In the genomic region with DNA sequence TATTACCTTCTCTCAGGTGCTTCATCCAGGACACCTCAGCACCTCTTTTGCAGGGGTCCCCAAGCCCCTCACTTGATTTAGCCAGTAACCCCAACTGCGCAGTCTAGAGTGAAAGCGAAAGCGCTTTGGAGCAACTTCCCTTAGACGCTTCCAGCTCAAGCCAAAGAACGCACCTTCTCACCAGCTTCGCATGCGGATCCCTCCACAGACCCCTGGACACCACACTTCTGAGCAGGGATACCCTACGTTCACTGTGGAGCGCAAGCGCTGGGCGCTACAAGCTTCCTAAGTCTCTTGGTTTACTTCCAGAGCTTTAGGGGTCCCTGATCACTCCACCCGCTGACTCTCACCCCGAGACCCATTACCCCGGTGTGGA, we compare ENCODE assay signal across 7 mouse cellular contexts. TPM values are rescaled to one million over a fixed set of nuclear protein-coding genes. Genes with fewer than 3 reads are reported as not detected.
A peak's percentile ranks its signal among the peaks of the same experiment; 100 is the strongest.
DNase-seq lines count a peak whose midpoint lies in the region; ATAC-seq and TF ChIP-seq lines count a peak whose summit lies in the region.

No protein-coding gene starts in this region.

- peak overlapping the region; percentile 42 for H3ac ChIP-seq in C2C12 (ENCODE audit: control insufficient read depth, insufficient read length, low read depth)

- peak overlapping the region; percentile 98 for H3K27ac ChIP-seq in CH12.LX (ENCODE audit: insufficient read depth, low read depth)
- 0 out of 2 replicates have a peak overlapping the region, but pooled peaks have one; percentile 27 for H3K27ac ChIP-seq in heart, embryonic 15.5 days

- no peaks in the 10 kb centered on the region for H3K79me3 ChIP-seq in C2C12 (ENCODE audit: low read depth)

- H3K4me2 ChIP-seq in CH12.LX (ENCODE audit: insufficient read depth, low read depth, poor library complexity, severe bottlenecking) = peak overlapping the region; percentile 63; the same call in 1 of the 2 replicates
- H3K4me2 ChIP-seq in heart, embryonic 15.5 days = peak overlapping the region; percentile 91

- H3K36me3 ChIP-seq in C2C12 (ENCODE audit: control insufficient read depth, insufficient read depth) (no peaks in the 10 kb centered on the region), CH12.LX (replicated peaks in 1 of 2; ENCODE audit: control insufficient read depth in 1 of 2, insufficient read depth in 1 of 2, low read length in 1 of 2) (peaks cover 46 to 61% of the 10 kb centered on the region in 2 experiments)
- H3K36me3 ChIP-seq in heart, embryonic 15.5 days = no peaks in the 10 kb centered on the region

- H3K9me3 ChIP-seq in CH12.LX (replicated peaks; ENCODE audit: low read length) = no peaks in the 10 kb centered on the region
- no peaks in the 10 kb centered on the region for H3K9me3 ChIP-seq in heart, embryonic 15.5 days (replicated peaks)

- no peak for TF ChIP-seq POLR2A in CH12.LX (IDR thresholded peaks at IDR 0.05; ENCODE audit: low read depth, low read length)

- no peak for TF ChIP-seq RAD21 in CH12.LX (IDR thresholded peaks at IDR 0.05; ENCODE audit: low read depth, low read length)

- TF ChIP-seq CTCF in C2C12 (IDR thresholded peaks at IDR 0.05; ENCODE audit: control insufficient read depth, insufficient read depth, insufficient read length) (no peak), CH12.LX (conservative IDR thresholded peaks at IDR 0.05 in 1 of 2, IDR thresholded peaks at IDR 0.05 in 1 of 2; ENCODE audit: low read depth in 2 of 2, low read length in 2 of 2) (no peak)

- ATAC-seq in heart, embryonic 15.5 days (replicated peaks; ENCODE audit: insufficient number of reproducible peaks, insufficient read depth, low FRiP score, low read depth) = peak; percentile 29; the same call in 1 of the 2 replicates

- H3K4me3 ChIP-seq in C2C12 (ENCODE audit: insufficient read depth, poor library complexity, severe bottlenecking) (peak overlapping the region; percentile 30), CH12.LX (replicated peaks in 1 of 3; ENCODE audit: low read depth in 2 of 3, low read length in 2 of 3, poor library complexity in 1 of 3) (peak overlapping the region; percentile 98 to 100 (median 99))
- peak overlapping the region; percentile 66 for H3K4me3 ChIP-seq in heart, embryonic 15.5 days

- in situ Hi-C loops in CH12.LX (cut with MboI; ENCODE audit: low pct_ligation_motif_present, low pct_unique_long_range_greater_than_20kb, low sequenced_read_pairs) = no loop called here

- H3K4me1 ChIP-seq in CH12.LX (ENCODE audit: control insufficient read depth in 1 of 2, insufficient read depth in 2 of 2) = peaks cover 25 to 59% of the 10 kb centered on the region in 2 experiments
- peaks cover 8% of the 10 kb centered on the region for H3K4me1 ChIP-seq in heart, embryonic 15.5 days (replicated peaks)

- no peaks in the 10 kb centered on the region for H3K79me2 ChIP-seq in C2C12 (ENCODE audit: control insufficient read depth, insufficient read depth)
- peaks cover 84% of the 10 kb centered on the region for H3K79me2 ChIP-seq in CH12.LX (replicated peaks; ENCODE audit: control insufficient read depth, extremely low read depth, insufficient read depth, poor library complexity, severe bottlenecking)

- dilution Hi-C loops in CH12.LX (cut with MboI; ENCODE audit: extremely low pct_ligation_motif_present, extremely low pct_unique_long_range_greater_than_20kb, low sequenced_read_pairs) = no loop called here

- peaks cover 55% of the 10 kb centered on the region for H3K27me3 ChIP-seq in C2C12 (ENCODE audit: control insufficient read depth, insufficient read depth, insufficient read length)
- H3K27me3 ChIP-seq in CH12.LX (replicated peaks) = no peaks in the 10 kb centered on the region
- peaks cover 74% of the 10 kb centered on the region for H3K27me3 ChIP-seq in heart, embryonic 15.5 days

- TF ChIP-seq EP300 in CH12.LX (IDR thresholded peaks at IDR 0.05; ENCODE audit: low read length) = no peak; the same call in 1 of the 2 replicates

- no peak for DNase-seq in CH12.LX (ENCODE audit: extremely low read depth)
- peak; percentile 44 for DNase-seq in lung, postnatal 14 days
- no peak for DNase-seq in thymus, postnatal 25 days
- no peak for DNase-seq in adrenal gland, postnatal 25 days
- DNase-seq in adrenal gland, adult 2 months = no peak

- peak overlapping the region; percentile 100 for H3K9ac ChIP-seq in CH12.LX (ENCODE audit: insufficient read depth, low read depth)
- peak overlapping the region; percentile 63 for H3K9ac ChIP-seq in heart, embryonic 15.5 days

- WGBS in heart, embryonic 15.5 days = 3% methylated on average over 14 of the region's 14 CpGs

TF ChIP-seq in C2C12, 6 proteins besides CTCF, POLR2A, EP300 and RAD21:
- TF ChIP-seq FOSL1 (IDR thresholded peaks at IDR 0.05; ENCODE audit: insufficient read depth, low read length, poor library complexity, severe bottlenecking) (no peak), USF1 (IDR thresholded peaks at IDR 0.05; ENCODE audit: low read depth) (no peak), MYOD1 (IDR thresholded peaks at IDR 0.05; ENCODE audit: control insufficient read depth, insufficient read length, low read depth) (no peak), MAX (IDR thresholded peaks at IDR 0.05) (no peak), MYOG (IDR thresholded peaks at IDR 0.05; ENCODE audit: control insufficient read depth, extremely low read depth, insufficient read length) (no peak), CEBPB (IDR thresholded peaks at IDR 0.05; ENCODE audit: low read depth) (no peak)

TF ChIP-seq in CH12.LX, 34 proteins besides CTCF, POLR2A, EP300 and RAD21:
- no peak for TF ChIP-seq BHLHE40 (IDR thresholded peaks at IDR 0.05; ENCODE audit: low read depth, low read length)
- TF ChIP-seq MAZ (IDR thresholded peaks at IDR 0.05; ENCODE audit: low read depth, low read length) = 0 out of 2 replicates have a peak, but pooled peaks have one; percentile 9
- 0 out of 2 replicates have a peak, but pooled peaks have one; percentile 11 for TF ChIP-seq TBP (conservative IDR thresholded peaks at IDR 0.05; ENCODE audit: low read depth, low read length)
- no peak for TF ChIP-seq MAX (IDR thresholded peaks at IDR 0.05; ENCODE audit: low read length)
TF ChIP-seq in CH12.LX: peak in this region for 2.

RNA-seq across cellular contexts. Expression of a gene that starts 0.5 kb away (rescaled TPM):
- polyA plus RNA-seq in C2C12 (2012; fragmentation: generic; extraction: Trizol) = 0.30 TPM
- total RNA-seq in CH12.LX (2012; rRNA removed) = 164 and 184 TPM in 2 replicates
- 90.1 and 102 TPM in 2 replicates for total RNA-seq in CH12.LX (2014; rRNA removed)
- 157 and 161 TPM in 2 replicates for polyA plus RNA-seq in CH12.LX (2012; ENCODE audit: insufficient read length, low read depth)
- 2.4 and 8.0 TPM in 2 replicates for polyA plus RNA-seq in heart, embryonic 15.5 days (2015; fragmentation: Nextera tagmentation; extraction: Ambion mirVana)
- 14.4 and 20.9 TPM in 2 replicates for total RNA-seq in adrenal gland, postnatal 25 days (2021)
- 10 to 100 TPM; 15.4 to 19.1 TPM for total RNA-seq in adrenal gland, adult 2 months (2021)
- polyA plus RNA-seq in adrenal gland, adult 2 months (2012; rRNA removed) = 44.5 and 44.9 TPM in 2 replicates

RNA-seq across cellular contexts. Expression of a gene that starts 0.7 kb away (rescaled TPM):
- 0.07 TPM for polyA plus RNA-seq in C2C12 (2012; fragmentation: generic; extraction: Trizol)
- 435 and 547 TPM in 2 replicates for total RNA-seq in CH12.LX (2012; rRNA removed)
- 156 and 159 TPM in 2 replicates for total RNA-seq in CH12.LX (2014; rRNA removed)
- polyA plus RNA-seq in CH12.LX (2012; ENCODE audit: insufficient read length, low read depth) = 192 and 196 TPM in 2 replicates
- polyA plus RNA-seq in heart, embryonic 15.5 days (2015; fragmentation: Nextera tagmentation; extraction: Ambion mirVana) = 3.1 and 22.4 TPM in 2 replicates
- 7.0 and 14.5 TPM in 2 replicates for total RNA-seq in adrenal gland, postnatal 25 days (2021)
- total RNA-seq in adrenal gland, adult 2 months (2021) = 10 to 100 TPM; 12.1 to 20.6 TPM
- 45.1 and 54.8 TPM in 2 replicates for polyA plus RNA-seq in adrenal gland, adult 2 months (2012; rRNA removed)

RNA-seq across cellular contexts. Expression of a gene that starts 10.6 kb away (rescaled TPM):
- polyA plus RNA-seq in C2C12 (2012; fragmentation: generic; extraction: Trizol) (0.05 TPM), CH12.LX (2012; ENCODE audit: insufficient read length, low read depth) (652 and 654 TPM in 2 replicates)
- total RNA-seq in CH12.LX (2012; rRNA removed) (989 and 1,092 TPM in 2 replicates), CH12.LX (2014; rRNA removed) (846 and 857 TPM in 2 replicates)
- 6.3 and 50.4 TPM in 2 replicates for polyA plus RNA-seq in heart, embryonic 15.5 days (2015; fragmentation: Nextera tagmentation; extraction: Ambion mirVana)
- total RNA-seq in adrenal gland, postnatal 25 days (2021) = 11.7 and 23.5 TPM in 2 replicates
- 10 to 100 TPM; 21.8 to 41.4 TPM for total RNA-seq in adrenal gland, adult 2 months (2021)
- polyA plus RNA-seq in adrenal gland, adult 2 months (2012; rRNA removed) = 49.6 and 68.0 TPM in 2 replicates

RNA-seq across cellular contexts. Expression of a gene that starts 16.5 kb away (rescaled TPM):
- polyA plus RNA-seq in C2C12 (2012; fragmentation: generic; extraction: Trizol) = 0.47 TPM
- 110 and 116 TPM in 2 replicates for total RNA-seq in CH12.LX (2012; rRNA removed)
- total RNA-seq in CH12.LX (2014; rRNA removed) = 54.8 and 62.2 TPM in 2 replicates
- 121 and 124 TPM in 2 replicates for polyA plus RNA-seq in CH12.LX (2012; ENCODE audit: insufficient read length, low read depth)
- polyA plus RNA-seq in heart, embryonic 15.5 days (2015; fragmentation: Nextera tagmentation; extraction: Ambion mirVana) = 5.3 and 13.7 TPM in 2 replicates
- total RNA-seq in adrenal gland, postnatal 25 days (2021) = 43.1 and 56.6 TPM in 2 replicates
- 10 to 100 TPM; 43.6 to 55.6 TPM for total RNA-seq in adrenal gland, adult 2 months (2021)
- 61.0 and 64.1 TPM in 2 replicates for polyA plus RNA-seq in adrenal gland, adult 2 months (2012; rRNA removed)

RNA-seq across cellular contexts. Expression of a gene that starts 34.0 kb away (rescaled TPM):
- polyA plus RNA-seq in C2C12 (2012; fragmentation: generic; extraction: Trizol) = not detected
- 60.7 and 67.0 TPM in 2 replicates for total RNA-seq in CH12.LX (2012; rRNA removed)
- total RNA-seq in CH12.LX (2014; rRNA removed) = 77.4 and 102 TPM in 2 replicates
- 147 and 149 TPM in 2 replicates for polyA plus RNA-seq in CH12.LX (2012; ENCODE audit: insufficient read length, low read depth)
- 0.34 and 3.2 TPM in 2 replicates for polyA plus RNA-seq in heart, embryonic 15.5 days (2015; fragmentation: Nextera tagmentation; extraction: Ambion mirVana)
- 2.4 and 3.0 TPM in 2 replicates for total RNA-seq in adrenal gland, postnatal 25 days (2021)
- total RNA-seq in adrenal gland, adult 2 months (2021) = 10 to 100 TPM in 1 of 2 experiments, 1 to 10 TPM in 1; 6.4 to 12.3 TPM
- 32.6 and 33.3 TPM in 2 replicates for polyA plus RNA-seq in adrenal gland, adult 2 months (2012; rRNA removed)

Comparison
In these comparisons a context has a peak if more than half of its experiments do, and no peak if none do; other contexts are left out.
1. H3K4me3 ChIP-seq: peak in every context shown above with its lines; median percentile 99 in CH12.LX; 66 in heart, embryonic 15.5 days; 30 in C2C12.